Mouse (Mus musculus) thymus, postnatal 36 days (tissue): ENCODE data around the gene Mdm2.
"Not testable (repeated sequence)": the region's sequence is repeated elsewhere in the genome, so short reads cannot be mapped to it uniquely, and the experiment has no call there.

Source experiments
- DNase-seq, 2 experiments: peaks; one replicate each; pipeline ENCODE4 v3.0.0; 2022; ENCODE audit warnings: mixed read lengths in 2 of 2

The Mdm2 gene

GRCm38 (mm10) chr10:117710604-117711141 is at the start of gene Mdm2:
Gene Mdm2 (minus strand): TSS chr10:117710758.
- DNase-seq = peak; percentile 95 to 98

- no peak for DNase-seq
Measured at GRCm38 (mm10) chr10:117759844-117760630, 49.5 kb upstream of the Mdm2 start.

GRCm38 (mm10) chr10:117758749-117759727 is 48.5 kb upstream of the Mdm2 start:
- no peak for DNase-seq

DNA sequence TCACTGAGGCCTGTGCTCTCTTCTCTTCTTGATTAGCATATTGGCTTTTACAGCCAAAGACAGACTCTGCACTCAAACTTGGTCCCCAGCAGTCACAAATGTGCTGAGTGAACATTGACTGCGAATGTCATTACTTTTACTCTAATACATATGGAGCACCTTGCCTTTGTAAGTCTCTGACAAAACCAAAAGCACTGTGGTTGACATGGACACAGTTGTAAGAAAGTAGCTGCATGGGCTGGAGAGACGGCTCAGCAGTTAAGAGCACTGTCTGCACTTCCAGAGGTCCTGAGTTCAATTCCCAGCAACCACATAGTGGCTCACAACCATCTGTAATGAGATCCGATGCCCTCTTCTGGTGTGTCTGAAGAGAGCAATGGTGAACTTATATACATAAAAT is 47.8 kb upstream of the Mdm2 start:
- DNase-seq = not testable (repeated sequence)

GRCm38 (mm10) chr10:117757796-117758342 is 47.3 kb upstream of the Mdm2 start:
- no peak for DNase-seq

- DNase-seq = no peak
Measured at GRCm38 (mm10) chr10:117757259-117757658, 46.7 kb upstream of the Mdm2 start.

GRCm38 (mm10) chr10:117756784-117757183 is 46.2 kb upstream of the Mdm2 start:
- DNase-seq = no peak

DNA sequence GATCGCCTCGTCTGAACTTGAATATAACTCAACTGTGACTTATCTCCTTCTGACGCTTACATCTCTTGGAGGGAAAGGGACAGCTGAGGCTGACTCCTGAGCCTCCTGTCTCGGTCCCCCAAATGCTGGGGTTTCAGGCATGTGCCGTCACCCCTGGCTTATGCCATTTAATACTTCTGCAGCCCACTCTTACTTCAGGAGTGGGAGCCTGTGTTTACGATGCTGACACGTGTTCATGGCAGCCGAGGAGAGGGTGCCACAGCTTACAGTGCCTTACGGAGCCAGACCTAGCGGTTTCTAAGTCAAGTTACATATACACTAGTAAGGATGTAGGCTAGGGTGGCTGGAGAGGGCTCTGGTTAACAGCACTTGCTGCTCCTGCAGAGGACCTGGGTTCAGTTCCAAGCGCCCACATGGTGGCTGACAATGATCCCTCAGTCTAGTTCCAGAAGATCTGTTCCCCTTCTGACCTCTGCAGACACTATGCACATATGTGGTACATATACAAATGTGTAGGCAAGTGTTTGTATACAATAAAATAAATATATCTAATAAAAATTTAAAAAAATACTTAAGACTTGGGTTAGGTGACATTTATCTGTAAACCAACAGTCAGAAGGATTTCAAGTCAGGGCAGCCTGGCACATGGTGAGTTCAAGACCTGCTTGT is 45.4 kb upstream of the Mdm2 start:
- DNase-seq = peak in 1 of 2 experiments; percentile 10

DNA sequence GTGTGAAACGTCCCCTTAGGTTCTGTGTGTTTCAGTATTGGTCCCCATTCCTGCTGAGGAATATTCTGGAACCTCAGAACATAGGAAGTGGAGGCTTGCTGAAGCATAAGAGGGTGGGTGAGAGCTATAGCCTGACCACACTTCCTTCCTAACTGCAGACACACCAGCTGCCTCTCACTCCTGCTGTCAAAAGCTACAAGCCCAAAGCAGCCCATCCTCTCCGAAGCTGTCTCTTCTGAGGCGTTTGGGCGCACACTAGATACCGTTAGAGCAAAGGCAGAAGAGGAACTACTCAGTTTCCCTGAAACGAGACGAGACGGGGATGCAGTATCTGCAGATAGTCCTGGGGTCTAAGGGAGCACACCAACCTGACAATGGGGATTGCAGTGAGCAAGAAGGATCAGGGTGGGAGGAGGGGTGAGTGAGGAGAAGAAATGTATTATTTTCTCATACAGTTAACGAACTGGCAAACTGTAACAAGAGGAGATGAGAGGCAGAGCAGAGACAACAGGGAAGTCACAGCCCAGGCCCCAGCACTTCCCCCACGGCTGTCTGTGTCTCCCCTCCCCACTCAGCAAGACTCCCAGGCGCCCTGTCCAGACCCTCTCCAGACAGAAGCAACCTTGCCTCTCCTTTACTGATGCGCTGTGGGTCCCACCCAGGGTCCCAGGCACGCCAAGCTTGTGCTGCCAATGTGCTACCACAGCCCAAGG is 44.7 kb upstream of the Mdm2 start:
- peak; percentile 66 to 74 for DNase-seq

DNA sequence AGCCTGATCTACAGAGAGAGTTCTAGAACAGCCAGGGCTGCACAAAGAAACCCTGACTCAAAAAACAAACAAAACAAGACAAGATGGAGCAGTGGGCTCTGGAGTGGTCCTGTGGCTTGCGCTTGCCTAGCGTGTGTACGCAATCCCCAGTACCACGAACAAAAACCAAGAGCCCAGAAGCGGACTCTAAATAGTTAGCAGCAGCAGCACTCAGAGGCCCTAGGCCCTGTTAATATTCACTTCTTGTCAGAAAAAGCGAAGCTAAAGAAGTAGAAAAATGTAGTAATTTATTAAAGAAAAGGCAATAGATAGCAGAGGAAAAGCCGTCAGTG is 44.0 kb upstream of the Mdm2 start:
- no peak for DNase-seq

- no peak for DNase-seq
Measured at GRCm38 (mm10) chr10:117753711-117754608, 43.4 kb upstream of the Mdm2 start.

GRCm38 (mm10) chr10:117752851-117753647 is 42.5 kb upstream of the Mdm2 start:
- no peak for DNase-seq

DNA sequence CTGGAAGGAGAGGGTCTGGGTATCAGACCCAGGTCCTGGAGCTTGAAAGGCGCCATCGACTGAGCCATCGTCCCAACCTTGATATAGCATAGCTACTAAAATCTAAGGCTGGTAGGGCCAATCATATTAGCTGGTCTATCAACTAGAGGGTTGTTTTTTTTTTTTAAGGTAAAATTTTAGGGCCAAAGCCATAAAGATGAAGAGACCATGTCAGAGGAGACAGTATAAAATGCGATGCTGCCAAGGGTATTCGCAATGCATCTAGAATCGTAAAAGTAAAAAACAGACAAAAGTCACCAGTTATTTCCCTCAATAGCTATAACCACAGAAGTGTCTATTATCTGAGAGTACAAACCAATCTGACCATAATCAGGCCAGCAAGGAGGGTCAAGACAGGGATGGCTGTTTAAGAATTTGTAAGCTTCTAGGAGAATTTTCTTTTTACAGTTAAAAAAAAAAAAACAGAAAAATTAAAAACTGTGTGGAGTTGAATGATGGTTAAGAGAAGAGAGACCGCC is 41.8 kb upstream of the Mdm2 start:
- no peak for DNase-seq

- no peak for DNase-seq
Measured at GRCm38 (mm10) chr10:117751744-117752143, 41.2 kb upstream of the Mdm2 start.

- no peak for DNase-seq
Measured at GRCm38 (mm10) chr10:117751282-117751610, 40.7 kb upstream of the Mdm2 start.

- DNase-seq = no peak
Measured at GRCm38 (mm10) chr10:117750529-117751281, 40.1 kb upstream of the Mdm2 start.

- no peak for DNase-seq
Measured at GRCm38 (mm10) chr10:117749787-117750343, 39.3 kb upstream of the Mdm2 start.

- no peak for DNase-seq
Measured at GRCm38 (mm10) chr10:117749050-117749686, 38.6 kb upstream of the Mdm2 start.
